Comparison of ENCODE assay signal across 8 mouse cellular contexts in genomic region chr12:64967470-64967869, GRCm38 (mm10). TPM values are rescaled to one million over a fixed set of nuclear protein-coding genes. Genes with fewer than 3 reads are reported as not detected.
A peak's percentile ranks its signal among the peaks of the same experiment; 100 is the strongest.
DNase-seq lines count a peak whose midpoint lies in the region; ATAC-seq and TF ChIP-seq lines count a peak whose summit lies in the region.

No protein-coding gene starts in this region.

- no peak for TF ChIP-seq POLR2A in lung, adult 2 months (IDR thresholded peaks at IDR 0.05; ENCODE audit: borderline replicate concordance, extremely low read depth, low read depth, low read length)

- no peaks in the 10 kb centered on the region for H3K9me3 ChIP-seq in forebrain, embryonic 14.5 days (replicated peaks; ENCODE audit: control insufficient read depth, low read length)
- no peaks in the 10 kb centered on the region for H3K9me3 ChIP-seq in intestine, postnatal 0 days (ENCODE audit: control insufficient read depth)
- no peaks in the 10 kb centered on the region for H3K9me3 ChIP-seq in stomach, embryonic 15.5 days

- H3K4me3 ChIP-seq in gastrocnemius, adult 2 months = peak overlapping the region; percentile 80
- H3K4me3 ChIP-seq in forebrain, embryonic 14.5 days (ENCODE audit: low read depth, low read length) = peak overlapping the region; percentile 87
- H3K4me3 ChIP-seq in intestine, postnatal 0 days (ENCODE audit: low read depth, low read length) = peak overlapping the region; percentile 79
- H3K4me3 ChIP-seq in lung, adult 2 months (replicated peaks; ENCODE audit: extremely low read depth, low read depth, low read length) = peak overlapping the region; percentile 80
- H3K4me3 ChIP-seq in stomach, embryonic 15.5 days (replicated peaks) = peak overlapping the region; percentile 73

- no peaks in the 10 kb centered on the region for H3K27me3 ChIP-seq in forebrain, embryonic 14.5 days (replicated peaks; ENCODE audit: control insufficient read depth, insufficient read depth, low read length)
- H3K27me3 ChIP-seq in intestine, postnatal 0 days (replicated peaks; ENCODE audit: control insufficient read depth, insufficient read depth, low read length) = no peaks in the 10 kb centered on the region
- no peaks in the 10 kb centered on the region for H3K27me3 ChIP-seq in stomach, embryonic 15.5 days (replicated peaks)

- H3K4me2 ChIP-seq in forebrain, embryonic 14.5 days (ENCODE audit: low read length) = peak overlapping the region; percentile 96
- peak overlapping the region; percentile 71 for H3K4me2 ChIP-seq in intestine, postnatal 0 days (replicated peaks; ENCODE audit: low read depth)
- H3K4me2 ChIP-seq in stomach, embryonic 15.5 days = peak overlapping the region; percentile 68

- under 1% methylated on average over 9 of the region's 9 CpGs for WGBS in forebrain, embryonic 14.5 days
- 2% methylated on average over 9 of the region's 9 CpGs for WGBS in intestine, postnatal 0 days
- 2% methylated on average over 9 of the region's 9 CpGs for WGBS in lung, adult 2 months
- under 1% methylated on average over 9 of the region's 9 CpGs for WGBS in stomach, embryonic 15.5 days

- DNase-seq in gastrocnemius, adult 2 months = peak; percentile 42
- no peak for DNase-seq in gastrocnemius, postnatal 10 days
- DNase-seq in adrenal gland, adult 8-10 months = peak; percentile 7
- no peak for DNase-seq in forebrain, embryonic 14.5 days (ENCODE audit: low spot score)
- peak; percentile 23 for DNase-seq in lung, adult 2 months
- no peak for DNase-seq in layer of hippocampus, adult 8-10 months (ENCODE audit: low spot score in 2 of 2)

- intact Hi-C loops in gastrocnemius, adult 2 months (cut with DNase I) = loop anchor here (5.0 to 10.0 kb wide), 3 partner anchors 70 to 207 kb away; partner anchors contain the start of genes Fkbp3, Mis18bp1 and Prpf39

- ATAC-seq in forebrain, embryonic 14.5 days = no peak
- ATAC-seq in intestine, postnatal 0 days = no peak
- no peak for ATAC-seq in stomach, embryonic 15.5 days (ENCODE audit: insufficient read depth, low FRiP score, low read depth)

- H3K9ac ChIP-seq in forebrain, embryonic 14.5 days (ENCODE audit: low read length) = peak overlapping the region; percentile 85
- H3K9ac ChIP-seq in intestine, postnatal 0 days (ENCODE audit: low read depth, low read length) = peak overlapping the region; percentile 35; the same call in 1 of the 2 replicates
- peak overlapping the region; percentile 38; the same call in 1 of the 2 replicates for H3K9ac ChIP-seq in stomach, embryonic 15.5 days

- TF ChIP-seq CTCF in gastrocnemius, adult 2 months (IDR thresholded peaks at IDR 0.05) = no peak
- no peak for TF ChIP-seq CTCF in intestine, postnatal 0 days (IDR thresholded peaks at IDR 0.05; ENCODE audit: low read depth)
- TF ChIP-seq CTCF in lung, adult 2 months (IDR thresholded peaks at IDR 0.05; ENCODE audit: insufficient read depth, low read length) = no peak

- peak overlapping the region; percentile 91 for H3K27ac ChIP-seq in gastrocnemius, adult 2 months
- H3K27ac ChIP-seq in forebrain, embryonic 14.5 days (ENCODE audit: low read depth, low read length) = no peak overlapping the region
- H3K27ac ChIP-seq in intestine, postnatal 0 days (ENCODE audit: low read depth, low read length) = no peak overlapping the region
- no peak overlapping the region for H3K27ac ChIP-seq in stomach, embryonic 15.5 days

- H3K4me1 ChIP-seq in forebrain, embryonic 14.5 days (ENCODE audit: control insufficient read depth, insufficient read depth, low read length) = peaks cover 33% of the 10 kb centered on the region
- H3K4me1 ChIP-seq in intestine, postnatal 0 days (replicated peaks; ENCODE audit: control insufficient read depth, insufficient read depth, low read length) = no peaks in the 10 kb centered on the region
- H3K4me1 ChIP-seq in lung, adult 2 months (ENCODE audit: control insufficient read depth, insufficient read depth, low read length) = peaks cover 8% of the 10 kb centered on the region
- H3K4me1 ChIP-seq in stomach, embryonic 15.5 days = peaks cover 2% of the 10 kb centered on the region; the same call in 1 of the 2 replicates

- no peaks in the 10 kb centered on the region for H3K36me3 ChIP-seq in forebrain, embryonic 14.5 days (ENCODE audit: control insufficient read depth, insufficient read depth, low read length)
- H3K36me3 ChIP-seq in intestine, postnatal 0 days (ENCODE audit: control insufficient read depth, insufficient read depth) = no peaks in the 10 kb centered on the region
- H3K36me3 ChIP-seq in stomach, embryonic 15.5 days = no peaks in the 10 kb centered on the region

RNA-seq across cellular contexts. Expression of gene Togaram1, which starts 1.9 kb away (rescaled TPM):
- total RNA-seq in gastrocnemius, adult 2 months (2021) = 1 to 10 TPM; 9.2 to 9.7 TPM
- 10 to 100 TPM; 10.8 to 12.8 TPM for total RNA-seq in gastrocnemius, postnatal 10 days (2021)
- total RNA-seq in adrenal gland, adult 8-10 months (2022) = 10 to 100 TPM; 39.3 to 46.5 (median 39.7) TPM
- 20.3 and 27.8 TPM in 2 replicates for polyA plus RNA-seq in forebrain, embryonic 14.5 days (2014; fragmentation: Nextera tagmentation; extraction: Ambion mirVana)
- 12.4 and 14.3 TPM in 2 replicates for polyA plus RNA-seq in intestine, postnatal 0 days (2015; fragmentation: Nextera tagmentation; extraction: Ambion mirVana)
- 5.8 and 6.4 TPM in 2 replicates for polyA plus RNA-seq in lung, adult 2 months (2012; rRNA removed)
- 25.2 and 30.3 TPM in 2 replicates for polyA plus RNA-seq in stomach, embryonic 15.5 days (2015; fragmentation: Nextera tagmentation; extraction: Ambion mirVana)
- total RNA-seq in layer of hippocampus, adult 8-10 months (2022) = 10 to 100 TPM; 45.9 to 58.8 (median 52.1) TPM

RNA-seq across cellular contexts. Expression of gene Klhl28, which starts 2.1 kb away (rescaled TPM):
- 1 to 10 TPM; 9.6 to 10.0 TPM for total RNA-seq in gastrocnemius, adult 2 months (2021)
- 10 to 100 TPM; 10.5 to 10.8 TPM for total RNA-seq in gastrocnemius, postnatal 10 days (2021)
- 10 to 100 TPM; 15.0 to 16.0 (median 15.6) TPM for total RNA-seq in adrenal gland, adult 8-10 months (2022)
- 33.5 and 37.2 TPM in 2 replicates for polyA plus RNA-seq in forebrain, embryonic 14.5 days (2014; fragmentation: Nextera tagmentation; extraction: Ambion mirVana)
- polyA plus RNA-seq in intestine, postnatal 0 days (2015; fragmentation: Nextera tagmentation; extraction: Ambion mirVana) = 7.6 and 8.0 TPM in 2 replicates
- polyA plus RNA-seq in lung, adult 2 months (2012; rRNA removed) = 1.8 and 3.8 TPM in 2 replicates
- 10.1 and 11.4 TPM in 2 replicates for polyA plus RNA-seq in stomach, embryonic 15.5 days (2015; fragmentation: Nextera tagmentation; extraction: Ambion mirVana)
- 10 to 100 TPM; 20.0 to 24.8 (median 22.9) TPM for total RNA-seq in layer of hippocampus, adult 8-10 months (2022)

RNA-seq across cellular contexts. Expression of gene Gm527, which starts 49.8 kb away (rescaled TPM):
- total RNA-seq in gastrocnemius, adult 2 months (2021) = 1 to 10 TPM; 5.0 to 5.2 TPM
- 1 to 10 TPM; 5.0 to 6.1 TPM for total RNA-seq in gastrocnemius, postnatal 10 days (2021)
- total RNA-seq in adrenal gland, adult 8-10 months (2022) = 1 to 10 TPM; 4.1 to 7.5 (median 5.7) TPM
- polyA plus RNA-seq in forebrain, embryonic 14.5 days (2014; fragmentation: Nextera tagmentation; extraction: Ambion mirVana) = 1.7 and 2.9 TPM in 2 replicates
- polyA plus RNA-seq in intestine, postnatal 0 days (2015; fragmentation: Nextera tagmentation; extraction: Ambion mirVana) = 1.3 and 2.1 TPM in 2 replicates
- 0.61 and 1.4 TPM in 2 replicates for polyA plus RNA-seq in lung, adult 2 months (2012; rRNA removed)
- polyA plus RNA-seq in stomach, embryonic 15.5 days (2015; fragmentation: Nextera tagmentation; extraction: Ambion mirVana) = 2.6 and 4.1 TPM in 2 replicates
- 10 to 100 TPM in 3 of 4 experiments, 1 to 10 TPM in 1; 9.4 to 19.4 (median 13.2) TPM for total RNA-seq in layer of hippocampus, adult 8-10 months (2022)

Comparison
In these comparisons a context has a peak if more than half of its experiments do, and no peak if none do; other contexts are left out.
1. DNase-seq: peak in gastrocnemius, adult 2 months (single experiment), adrenal gland, adult 8-10 months (single experiment) and lung, adult 2 months (single experiment); none in gastrocnemius, postnatal 10 days (single experiment), forebrain, embryonic 14.5 days (single experiment) and layer of hippocampus, adult 8-10 months (0 of 2).
2. H3K9ac ChIP-seq: peak in every context shown above with its lines; median percentile 85 in forebrain, embryonic 14.5 days; 38 in stomach, embryonic 15.5 days; 35 in intestine, postnatal 0 days.
3. Peak in every context shown above with its lines, with median percentiles within 50 percentile points of each other: H3K4me3 ChIP-seq and H3K4me2 ChIP-seq.